ENCODE assay signal across 9 mouse cellular contexts in genomic region chr7:98924380-98924869, GRCm38 (mm10).
A peak's percentile ranks its signal among the peaks of the same experiment; 100 is the strongest.
DNase-seq lines count a peak whose midpoint lies in the region; ATAC-seq lines count a peak whose summit lies in the region.
"Had no signal": no experiment of that assay in that cellular context is flagged by ENCODE, and none has a peak within 500 bp of the region (broad histone marks: within the 10 kb centered on the region; RNA-seq: fewer than 3 reads in every experiment).

No protein-coding gene starts in this region.

- no peaks in the 10 kb centered on the region for H3K27me3 ChIP-seq in hindbrain, embryonic 13.5 days
- H3K27me3 ChIP-seq in midbrain, embryonic 12.5 days = no peaks in the 10 kb centered on the region

- ATAC-seq in frontal cortex, adult (ENCODE audit: low TSS enrichment) = peak; percentile 47
- peak; percentile 82 for ATAC-seq in hindbrain, embryonic 13.5 days (ENCODE audit: low FRiP score)
- 0 out of 2 replicates have a peak, but pooled peaks have one; percentile 41 for ATAC-seq in midbrain, embryonic 12.5 days (ENCODE audit: low FRiP score, low read depth)
- no peak for ATAC-seq in monocyte, adult 5-6 weeks (replicated peaks; ENCODE audit: insufficient number of reproducible peaks, low FRiP score, low TSS enrichment, poor library complexity, severe bottlenecking)

- H3K4me2 ChIP-seq in hindbrain, embryonic 13.5 days = peak overlapping the region; percentile 38
- H3K4me2 ChIP-seq in midbrain, embryonic 12.5 days (replicated peaks) = no peak overlapping the region; the same call in 1 of the 2 replicates

- 21% methylated on average over 18 of the region's 18 CpGs for WGBS in hindbrain, embryonic 13.5 days
- WGBS in midbrain, embryonic 12.5 days = 40% methylated on average over 18 of the region's 18 CpGs

- DNase-seq in frontal cortex, postnatal 14 days (ENCODE audit: low spot score in 2 of 2) = no peak
- DNase-seq in brain, adult 2 months (ENCODE audit: low read depth, low spot score) = peak; percentile 43
- DNase-seq in spleen, adult 18-20 months = no peak
- DNase-seq in cerebellum, adult 9-10 months = no peak

- H3K9me3 ChIP-seq in hindbrain, embryonic 13.5 days = no peaks in the 10 kb centered on the region
- no peaks in the 10 kb centered on the region for H3K9me3 ChIP-seq in midbrain, embryonic 12.5 days

- peak overlapping the region; percentile 39 for H3K9ac ChIP-seq in hindbrain, embryonic 13.5 days
- no peak overlapping the region for H3K9ac ChIP-seq in midbrain, embryonic 12.5 days (replicated peaks)

- no peaks in the 10 kb centered on the region for H3K36me3 ChIP-seq in hindbrain, embryonic 13.5 days
- no peaks in the 10 kb centered on the region for H3K36me3 ChIP-seq in midbrain, embryonic 12.5 days

- peaks cover 37% of the 10 kb centered on the region for H3K4me1 ChIP-seq in hindbrain, embryonic 13.5 days (replicated peaks)
- H3K4me1 ChIP-seq in midbrain, embryonic 12.5 days = peaks cover 22% of the 10 kb centered on the region

- peak overlapping the region; percentile 86 for H3K27ac ChIP-seq in hindbrain, embryonic 13.5 days
- peak overlapping the region; percentile 36 for H3K27ac ChIP-seq in midbrain, embryonic 12.5 days (replicated peaks)

- H3K4me3 ChIP-seq in hindbrain, embryonic 13.5 days = no peak overlapping the region
- no peak overlapping the region for H3K4me3 ChIP-seq in midbrain, embryonic 12.5 days
- H3K4me3 ChIP-seq: myocyte had no signal
